Mouse (Mus musculus) gastrocnemius, adult 2 months (tissue): ENCODE data around the gene Cdk12. TPM values are rescaled to one million over a fixed set of nuclear protein-coding genes. Genes with fewer than 3 reads are reported as not detected.
A peak's percentile ranks its signal among the peaks of the same experiment; 100 is the strongest.
"Not testable (repeated sequence)": the region's sequence is repeated elsewhere in the genome, so short reads cannot be mapped to it uniquely, and the experiment has no call there.

Experiments
- DNase-seq: peaks from one replicate; pipeline ENCODE4 v3.0.0; 2022
- H3K27ac ChIP-seq: fragments of 200-600 bp; 2 replicates; pipeline ENCODE4 v1.8.1; 2022; ENCODE audit warnings: mild to moderate bottlenecking
- H3K4me3 ChIP-seq: fragments of 200-600 bp; 2 replicates; pipeline ENCODE4 v1.8.1; 2022; ENCODE audit warnings: mild to moderate bottlenecking, moderate library complexity
- CTCF ChIP-seq: fragments of 200-600 bp; IDR thresholded peaks from 2 replicates; pipeline ENCODE4 v1.8.1; 2022; ENCODE audit warnings: antibody characterized with exemption, mild to moderate bottlenecking, moderate library complexity
- intact Hi-C: fragments of 180-260 bp; cut with DNase I; formaldehyde crosslinking; loops from one replicate; pipeline ENCODE4 v1.15.1; 2025
- long read RNA-seq, 2 experiments: library from polyadenylated mRNA; stranded (forward); transcript quantifications; one replicate each; pipeline ENCODE4 v2.0.0; 2021
- total RNA-seq, 2 experiments: library from RNA; stranded (reverse); gene quantifications; 2 replicates each; pipeline ENCODE4 v1.2.3; 2021

Gene Cdk12
- total RNA-seq, result 10 to 100 TPM; 14.2 to 17.1 TPM
- long read RNA-seq, experiment 1, partial matches to known transcripts, result 0 of 3 reads
- long read RNA-seq, experiment 1, other reads (novel, unspliced or antisense), result 3 of 3 reads
- long read RNA-seq, experiment 2, partial matches to known transcripts, result 2 of 3 reads
- long read RNA-seq, experiment 2, other reads (novel, unspliced or antisense), result 1 of 3 reads

DNA sequence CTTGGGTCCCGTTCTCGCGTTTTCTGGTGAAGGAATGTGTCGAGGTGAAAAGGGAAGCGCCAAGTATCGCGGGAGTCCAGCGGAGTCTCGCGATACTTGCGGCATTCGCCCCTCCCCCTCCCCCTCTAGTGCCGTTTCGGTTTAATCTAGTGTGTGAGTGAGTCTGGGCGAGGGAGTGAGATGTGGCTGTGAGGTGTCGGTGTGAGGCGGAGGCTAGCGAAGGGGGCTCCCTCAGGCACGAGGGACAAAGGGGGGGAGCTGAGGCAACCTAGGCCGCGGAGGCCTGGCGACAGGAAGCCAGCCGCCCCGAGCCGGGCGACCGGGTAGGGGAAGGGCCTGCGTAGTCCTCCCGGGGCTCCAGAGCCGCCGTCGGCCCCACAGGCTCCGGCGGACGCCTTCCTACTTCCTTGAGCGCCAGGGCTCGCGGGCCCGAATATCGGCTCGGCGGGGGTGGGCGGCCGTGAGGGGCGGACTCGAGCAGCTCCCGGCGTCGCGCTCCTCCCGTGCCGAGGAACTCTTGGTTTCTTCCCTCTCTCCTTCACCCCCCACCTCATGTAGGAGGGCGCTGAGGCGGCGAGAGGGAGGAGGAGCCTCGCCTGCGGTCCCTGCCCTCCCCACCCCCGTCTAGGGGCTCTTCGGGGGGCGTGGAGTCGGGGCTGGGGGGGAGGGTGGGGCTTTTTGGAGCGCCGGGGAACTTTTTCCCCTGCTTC, at the start of gene Cdk12:
Cdk12 (plus strand) TSS at position 419 of the 710 bp plus-strand sequence.
- H3K27ac ChIP-seq, result peak within 1 kb of the TSS; percentile 100
- intact Hi-C loops, result loop anchor here (5.0 kb wide), 1 partner anchor 175 kb away; the partner anchor contains the start of gene Rpl19
- no peak for TF ChIP-seq CTCF
- H3K4me3 ChIP-seq, result peak within 1 kb of the TSS; percentile 96
- DNase-seq, result peak; percentile 94

DNA sequence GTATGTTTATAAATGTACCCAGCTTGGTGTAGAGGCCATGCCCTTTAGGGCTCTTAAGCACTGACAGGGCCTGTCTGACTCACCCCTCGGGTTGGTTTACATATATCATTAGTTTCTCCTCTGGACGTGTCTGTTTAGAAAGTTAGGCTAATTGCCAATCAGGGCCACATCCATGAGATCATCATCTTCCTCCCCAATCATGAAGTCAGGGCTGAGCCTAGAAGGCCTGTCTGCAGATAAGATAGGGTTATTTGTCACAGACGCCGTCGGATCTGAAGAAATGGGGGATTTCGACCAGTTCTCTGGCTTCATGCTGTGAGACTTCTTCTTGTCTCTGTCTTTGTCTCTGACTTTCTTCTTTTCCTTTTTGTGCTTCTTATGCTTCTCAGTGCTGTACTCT, 47.8 kb upstream of the Cdk12 start:
- no peak for DNase-seq
- Histone ChIP-seq H3K4me3 (no peak overlapping the region), H3K27ac (no peak overlapping the region)
- TF ChIP-seq CTCF, result no peak
- intact Hi-C loops, result no loop called here

DNA sequence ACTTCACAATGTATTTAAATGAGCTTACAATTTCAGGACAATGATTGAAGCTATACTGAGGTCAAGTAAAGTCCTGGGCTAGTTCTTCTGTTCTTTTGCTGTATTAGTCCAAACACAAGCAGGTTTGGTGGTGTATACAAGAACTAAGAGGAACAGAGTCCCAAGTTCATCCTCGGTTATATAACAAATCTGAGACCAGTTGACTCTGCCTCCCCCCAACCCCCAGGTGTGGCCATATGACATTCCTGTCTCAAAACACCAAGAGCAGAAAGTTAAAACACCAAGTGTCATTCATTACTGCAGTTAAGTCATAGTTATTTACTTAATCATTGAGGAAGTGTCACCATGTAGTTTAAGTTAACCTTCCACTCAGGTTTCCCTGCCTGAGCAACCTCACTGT, 34.5 kb upstream of the Cdk12 start:
- no peak for TF ChIP-seq CTCF
- H3K4me3 ChIP-seq, result no peak overlapping the region
- intact Hi-C loops, result no loop called here
- H3K27ac ChIP-seq, result no peak overlapping the region
- DNase-seq, result no peak

DNA sequence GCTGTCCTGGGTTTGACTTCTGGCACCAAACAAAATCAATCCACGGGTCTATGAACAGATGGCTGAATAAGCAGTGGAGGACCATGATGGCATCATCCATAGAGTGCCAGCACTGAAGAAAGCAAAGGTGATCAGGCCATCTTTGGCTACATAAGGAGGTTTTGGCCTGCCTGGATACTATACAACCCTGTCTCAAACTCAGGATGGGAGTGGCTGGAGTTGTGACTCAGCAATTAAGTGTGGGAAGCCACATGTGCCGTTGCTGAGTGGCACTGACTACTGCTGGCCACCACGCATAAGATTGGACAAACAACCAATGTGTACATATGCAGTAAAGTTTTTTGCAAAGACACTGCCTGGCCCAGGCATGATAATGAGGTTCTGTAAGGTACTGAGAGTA, 20.7 kb upstream of the Cdk12 start:
- not testable (repeated sequence) for H3K4me3 ChIP-seq, H3K27ac ChIP-seq, DNase-seq
- intact Hi-C loops, result loop anchor here (5.0 kb wide), 1 partner anchor 45 kb away; no protein-coding TSS in a partner anchor

DNA sequence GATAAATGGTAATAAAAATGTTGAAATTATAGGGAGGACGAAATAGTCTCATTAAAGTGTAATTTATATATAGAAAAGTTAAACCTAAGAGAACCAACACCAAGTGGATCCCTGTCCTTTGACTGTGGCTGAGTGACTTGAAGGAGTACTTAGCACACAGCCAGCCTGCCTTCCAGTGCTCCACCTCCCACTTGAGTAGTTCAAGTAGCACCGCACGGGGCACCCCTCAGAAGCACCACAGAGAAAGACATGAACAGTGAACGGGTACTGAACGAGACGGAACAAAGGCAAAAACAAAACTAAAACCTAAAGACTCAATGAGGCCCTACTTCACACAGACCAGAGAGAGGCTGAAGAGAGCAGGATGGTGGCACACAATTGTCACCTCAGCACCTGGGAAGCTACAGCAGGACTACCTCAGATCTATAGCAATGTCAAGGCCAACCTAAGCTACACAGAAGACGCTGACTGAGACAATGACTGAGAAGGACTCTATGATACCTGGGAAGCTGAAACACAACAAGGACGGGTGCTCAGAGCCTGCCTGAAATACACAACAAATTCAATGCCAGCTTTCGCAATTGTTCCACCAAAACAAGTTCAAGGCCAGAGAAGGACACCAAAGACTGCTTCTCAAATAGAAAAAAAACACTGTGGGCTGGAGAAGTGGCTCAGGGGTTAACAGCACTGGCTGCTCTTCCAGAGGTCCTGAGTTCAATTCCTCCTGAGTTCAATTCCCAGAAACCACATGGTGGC, 15.0 kb upstream of the Cdk12 start:
- no peak for TF ChIP-seq CTCF
- H3K27ac ChIP-seq, result no peak overlapping the region
- no peak overlapping the region for H3K4me3 ChIP-seq
- intact Hi-C loops, result no loop called here
- DNase-seq, result no peak

DNA sequence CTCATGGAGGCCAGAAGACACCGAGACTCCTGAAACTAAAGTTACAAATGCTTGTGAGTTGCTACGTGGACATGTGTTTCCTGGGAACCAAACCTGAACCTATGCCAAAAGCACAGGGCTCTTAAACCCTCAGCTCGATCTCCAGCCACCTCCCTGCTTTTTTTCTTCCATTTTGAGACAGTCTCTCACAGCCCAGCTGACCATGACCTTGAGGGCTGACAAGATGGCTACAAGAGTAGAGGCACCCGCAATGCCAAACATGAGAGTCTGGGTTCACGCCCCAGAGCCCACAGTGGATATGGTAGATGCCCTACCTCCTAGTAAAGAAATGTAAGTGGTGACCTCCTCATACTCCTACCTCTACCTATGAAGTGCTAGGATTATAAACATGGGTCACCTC, 12.0 kb upstream of the Cdk12 start:
- H3K27ac ChIP-seq, result no peak overlapping the region
- TF ChIP-seq CTCF, result no peak
- DNase-seq, result no peak
- H3K4me3 ChIP-seq, result no peak overlapping the region
- intact Hi-C loops, result no loop called here

DNA sequence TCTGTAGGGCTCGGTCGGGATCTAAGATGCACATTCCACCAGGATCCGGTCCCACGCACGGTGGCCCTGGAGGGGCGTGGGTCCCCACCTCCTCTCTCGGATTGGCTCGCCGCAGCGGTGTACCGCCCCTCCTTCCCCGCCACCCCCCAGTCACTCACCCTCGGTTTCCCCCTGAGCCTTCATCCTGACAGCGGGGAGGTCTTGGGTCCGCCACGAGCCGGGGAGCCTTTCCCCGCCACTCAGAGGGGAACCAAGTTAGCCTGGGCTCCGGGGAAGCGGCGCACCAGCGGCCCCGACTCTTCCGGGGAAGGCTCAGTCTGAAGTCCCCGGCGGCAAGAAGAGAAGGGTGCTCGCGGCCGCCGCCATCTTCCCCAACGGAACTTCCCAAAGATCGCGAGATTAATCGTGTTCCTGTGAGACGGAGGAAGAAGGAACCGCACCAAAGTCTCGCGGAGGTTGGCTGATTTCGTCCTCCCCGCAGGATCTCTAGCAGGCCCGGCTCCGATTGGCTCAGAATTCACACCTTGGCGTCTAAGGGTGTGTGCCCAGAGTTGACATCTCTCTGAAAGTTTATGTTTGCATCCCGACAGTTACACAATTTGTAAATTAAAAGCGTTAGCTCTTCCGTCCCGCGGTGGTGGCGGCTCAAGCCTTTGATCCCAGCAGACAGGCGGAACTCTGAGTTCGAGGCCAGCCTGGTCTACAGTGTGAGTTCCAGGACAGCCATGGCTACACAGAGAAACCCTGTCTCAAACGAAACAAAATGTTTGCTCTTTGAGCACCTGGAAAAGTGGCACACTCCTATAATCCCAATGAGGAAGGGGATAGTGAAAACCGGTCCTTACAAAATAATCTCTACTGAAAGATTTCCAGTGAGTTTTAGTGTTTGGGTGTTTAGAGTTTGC, 9.7 kb upstream of the Cdk12 start, which contains the start of gene Med1:
Med1 (minus strand) TSS at position 393 of the 905 bp plus-strand sequence.
- intact Hi-C loops, result no loop called here

DNA sequence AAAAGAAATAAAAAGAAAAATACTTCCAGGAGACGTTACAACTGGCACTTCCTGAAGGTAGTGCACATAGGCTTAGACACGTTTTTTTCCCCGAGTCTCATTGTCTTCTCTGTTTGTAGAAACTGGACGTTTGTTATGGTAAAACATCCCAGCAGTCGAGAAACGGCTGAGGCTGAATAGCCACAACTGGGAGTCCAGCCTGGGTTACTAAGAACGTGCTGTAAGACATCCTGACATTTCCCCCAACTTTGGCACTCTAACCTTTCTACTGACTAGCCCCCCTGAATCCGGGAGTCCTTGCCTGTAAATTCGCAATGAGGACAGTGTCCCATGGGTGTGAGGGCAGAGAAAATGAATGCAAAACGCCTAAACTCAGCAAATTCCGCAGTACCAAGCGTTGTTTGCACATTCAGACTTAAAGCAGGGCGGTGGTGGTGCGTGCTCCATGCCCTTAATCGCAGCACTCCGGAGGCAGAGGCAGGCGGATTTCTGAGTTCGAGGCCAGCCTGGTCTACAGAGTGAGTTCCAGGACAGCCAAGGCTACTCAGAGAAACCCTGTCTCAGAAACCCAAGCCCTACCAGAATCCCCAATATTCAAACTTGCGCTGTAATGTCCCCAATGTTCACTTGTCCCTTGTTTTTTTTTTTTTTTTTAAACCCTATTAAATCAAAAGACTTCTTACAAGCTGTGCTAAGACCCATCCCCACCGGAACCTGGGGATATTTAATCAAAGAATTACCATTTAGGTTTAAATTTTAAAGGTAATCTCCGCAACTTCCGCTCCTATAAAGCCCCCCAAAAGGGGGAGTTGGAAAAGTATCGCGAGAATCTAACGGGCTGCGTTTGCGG, 843 bp upstream of the Cdk12 start:
- intact Hi-C loops, result loop anchor here (5.0 kb wide), 1 partner anchor 175 kb away; the partner anchor contains the start of gene Rpl19
- DNase-seq, result peak; percentile 35
- TF ChIP-seq CTCF, result no peak
- Histone ChIP-seq H3K4me3 (peak overlapping the region; percentile 96), H3K27ac (peak overlapping the region; percentile 100)

More for the DNA sequence above, 9.7 kb upstream of the Cdk12 start, which contains the start of gene Med1:
- peak within 1 kb of the TSS; percentile 92 for H3K4me3 ChIP-seq
- peak within 1 kb of the TSS; percentile 94 for H3K27ac ChIP-seq
- no peak for TF ChIP-seq CTCF
- DNase-seq, result peak; percentile 95

DNA sequence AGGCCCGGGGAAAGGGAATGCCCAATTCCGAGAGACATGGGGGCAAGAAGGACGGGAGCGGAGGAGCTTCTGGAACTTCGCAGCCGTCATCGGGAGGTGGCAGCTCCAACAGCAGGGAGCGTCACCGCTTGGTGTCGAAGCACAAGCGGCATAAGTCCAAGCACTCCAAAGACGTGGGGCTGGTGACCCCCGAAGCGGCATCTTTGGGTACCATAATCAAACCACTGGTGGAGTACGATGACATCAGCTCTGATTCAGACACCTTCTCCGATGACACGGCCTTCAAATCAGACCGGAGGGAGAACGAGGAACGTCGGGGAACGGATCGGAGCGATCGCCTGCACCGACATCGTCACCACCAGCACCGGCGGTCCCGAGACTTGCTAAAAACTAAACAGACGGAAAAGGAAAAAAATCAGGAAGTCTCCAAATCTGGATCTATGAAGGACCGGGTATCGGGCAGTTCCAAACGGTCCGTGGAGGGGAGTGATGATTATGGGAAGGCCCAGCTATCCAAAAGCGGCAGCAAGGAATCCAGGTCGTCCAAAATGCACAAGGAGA, 572 bp downstream of the Cdk12 start:
- TF ChIP-seq CTCF, result no peak
- peak; percentile 24 for DNase-seq
- Histone ChIP-seq H3K27ac (peak overlapping the region; percentile 100), H3K4me3 (peak overlapping the region; percentile 96)
- intact Hi-C loops, result loop anchor here (5.0 kb wide), 1 partner anchor 176 kb away; the partner anchor contains the start of gene Rpl19

DNA sequence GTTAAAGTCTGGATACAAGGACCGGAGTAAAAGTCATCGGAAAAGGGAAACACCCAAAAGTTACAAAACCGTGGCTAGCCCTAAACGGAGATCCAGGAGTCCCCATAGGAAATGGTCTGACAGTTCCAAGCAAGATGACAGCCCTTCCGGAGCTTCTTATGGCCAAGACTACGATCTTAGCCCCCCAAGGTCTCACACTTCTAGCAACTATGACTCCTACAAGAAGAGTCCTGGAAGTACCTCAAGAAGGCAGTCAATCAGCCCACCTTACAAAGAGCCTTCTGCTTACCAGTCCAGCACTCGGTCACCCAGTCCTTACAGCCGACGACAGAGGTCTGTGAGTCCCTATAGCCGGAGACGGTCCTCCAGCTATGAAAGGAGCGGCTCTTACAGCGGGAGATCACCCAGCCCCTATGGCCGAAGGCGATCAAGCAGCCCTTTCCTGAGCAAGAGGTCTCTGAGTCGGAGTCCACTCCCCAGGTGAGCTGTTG, 1.1 kb downstream of the Cdk12 start:
- no peak for TF ChIP-seq CTCF
- intact Hi-C loops, result loop anchor here (5.0 kb wide), 1 partner anchor 177 kb away; the partner anchor contains the start of gene Rpl19
- Histone ChIP-seq H3K4me3 (peak overlapping the region; percentile 96), H3K27ac (peak overlapping the region; percentile 100)
- peak; percentile 21 for DNase-seq
